Mouse (Mus musculus): ENCODE data around the gene Smo.

DNA sequence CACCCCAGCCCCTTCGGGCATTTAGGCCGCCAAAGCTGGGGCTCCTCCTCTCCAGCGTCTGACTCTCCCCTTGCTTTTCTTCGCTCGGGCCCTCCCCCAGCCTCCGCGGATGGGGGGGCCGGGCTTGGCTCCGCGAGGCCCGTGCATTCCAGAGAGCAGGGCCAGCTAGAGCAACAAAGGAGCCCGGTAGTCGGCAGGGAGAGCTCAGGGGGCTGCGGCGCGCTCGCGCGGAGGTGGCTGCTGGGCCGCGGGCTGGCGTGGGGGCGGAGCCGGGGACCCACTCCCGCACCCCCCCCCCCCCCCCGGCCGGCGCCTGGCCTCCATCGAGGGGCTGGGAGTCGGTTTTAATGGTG lies at the start of gene Smo:
- TF ChIP-seq GATA1 (IDR thresholded peaks at IDR 0.05; ENCODE audit: borderline replicate concordance, low read length): no peak
- no peak for TF ChIP-seq FLI1 (IDR thresholded peaks at IDR 0.05; ENCODE audit: low read length)
